Mouse (Mus musculus): ENCODE results near the gene Pex16.

The Pex16 gene

GRCm38 (mm10) chr2:92370375-92370774 is 4.1 kb upstream of the Pex16 start:
- DNase-seq (ENCODE audit: low read depth, low spot score) = no peak

DNA sequence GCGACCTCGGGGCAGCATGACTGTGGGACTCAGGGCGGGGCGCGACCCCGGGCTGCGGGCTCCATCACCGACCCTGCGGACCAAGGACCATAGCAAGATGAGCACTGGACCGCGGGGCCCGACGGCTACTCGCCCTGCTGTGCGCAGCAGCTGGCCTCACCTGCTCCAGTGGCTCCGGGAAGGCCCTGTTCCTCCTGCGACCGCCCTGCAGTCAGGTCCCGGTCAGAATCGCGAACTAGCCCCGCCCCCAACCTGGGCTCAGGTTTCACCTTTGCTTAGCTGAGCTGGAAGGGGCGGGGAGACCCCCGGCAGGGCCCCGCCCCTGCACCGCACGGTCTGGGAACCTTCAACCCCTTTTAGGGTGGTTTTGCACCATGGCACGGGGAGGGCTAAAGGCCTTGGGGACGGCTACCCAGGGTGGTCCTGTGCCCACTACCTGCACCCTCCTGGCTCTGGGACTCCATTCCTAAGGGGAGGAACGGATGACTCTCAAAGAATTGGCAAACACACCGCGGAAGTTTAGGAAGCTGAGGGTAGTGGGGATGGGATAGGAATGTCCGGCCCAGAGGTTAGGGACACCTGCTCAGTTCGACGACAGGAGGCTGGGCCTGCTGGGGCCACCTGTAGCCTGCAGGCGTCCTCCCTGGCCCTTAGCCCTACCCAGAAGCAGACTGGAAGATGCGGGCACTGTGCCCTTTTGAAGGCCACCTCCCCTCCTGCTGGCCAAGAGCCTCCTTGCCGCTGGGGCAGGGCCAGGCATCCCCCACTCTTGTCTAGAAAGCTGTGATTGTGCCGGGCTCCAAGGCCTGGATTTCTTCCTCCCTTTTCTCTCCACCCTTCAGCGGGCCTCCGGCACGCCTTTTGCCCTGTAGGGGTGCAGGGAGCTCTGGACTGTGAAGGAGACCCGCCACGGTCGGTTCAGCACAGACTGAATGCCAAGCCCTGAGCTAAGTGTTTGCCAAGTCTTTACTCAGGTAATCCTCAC is 3.4 kb upstream of the Pex16 start:
- no peak for DNase-seq (ENCODE audit: low read depth, low spot score)

DNA sequence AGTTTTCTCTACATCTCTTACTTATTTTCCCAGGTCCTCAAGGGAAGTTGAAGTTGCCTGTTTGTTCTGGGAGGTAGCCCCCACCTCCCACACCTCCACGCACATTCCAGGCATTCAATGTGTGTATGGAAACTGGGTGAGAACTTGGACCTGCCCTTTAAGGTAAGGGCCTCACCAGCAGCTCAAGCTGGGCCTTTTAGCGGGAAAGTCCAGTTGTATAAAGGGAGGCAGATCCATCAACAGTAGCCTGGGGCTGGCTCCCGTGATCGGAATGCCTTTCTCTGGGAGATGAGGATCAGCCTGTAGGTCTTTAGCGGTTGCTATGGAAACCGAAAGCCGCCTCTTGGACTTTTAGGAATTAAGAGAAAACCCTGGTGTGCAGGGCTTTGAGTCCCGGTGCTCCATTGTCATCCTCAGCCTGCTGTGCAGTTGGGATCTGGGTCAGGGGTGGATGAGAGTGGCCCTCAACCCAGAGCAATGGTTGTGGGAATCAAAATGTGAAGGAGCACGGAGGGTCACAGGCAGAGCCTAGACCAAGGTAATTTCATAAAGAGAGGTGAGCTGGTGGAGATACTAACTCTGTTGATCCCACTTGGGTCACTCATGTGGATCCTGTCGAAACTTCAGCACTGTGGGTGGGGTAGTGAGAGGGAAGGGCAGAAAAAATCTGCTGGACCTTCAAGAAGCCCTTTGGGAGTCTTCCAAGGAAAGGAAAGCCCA is 2.3 kb upstream of the Pex16 start:
- no peak for DNase-seq (ENCODE audit: low read depth, low spot score)

DNA sequence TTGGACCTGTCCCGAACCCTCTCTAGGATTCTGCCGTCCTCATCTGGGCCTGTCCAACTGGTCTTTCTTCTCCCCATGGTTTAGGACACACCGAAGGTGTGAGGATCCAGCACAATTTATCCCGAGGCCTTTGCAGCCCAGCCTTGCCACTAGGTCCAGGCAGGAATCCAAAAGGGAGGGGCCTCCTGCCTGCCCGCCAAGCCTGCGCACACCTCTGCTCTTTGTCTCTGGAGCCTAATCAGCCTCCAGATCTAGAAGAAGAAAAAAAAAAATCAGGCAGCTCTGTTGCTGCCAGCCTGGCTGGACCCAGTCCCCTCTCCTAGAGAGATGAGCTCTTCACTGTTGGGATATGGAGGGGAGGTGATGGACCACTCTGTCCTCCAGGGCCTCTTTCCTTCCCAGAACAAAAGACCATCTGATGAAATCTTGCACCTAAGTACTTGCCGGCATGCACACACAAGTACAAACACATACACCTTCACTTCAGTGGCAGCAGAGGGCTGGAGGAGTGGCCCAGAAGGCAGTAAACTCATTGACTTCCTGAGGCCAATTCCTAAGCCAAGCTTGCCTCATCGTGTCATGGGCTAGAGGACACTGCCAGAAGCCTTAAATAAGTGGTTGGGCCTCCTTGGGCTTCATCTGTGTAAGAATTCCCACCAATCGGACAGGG is 1.6 kb upstream of the Pex16 start:
- no peak for DNase-seq (ENCODE audit: low read depth, low spot score)

- DNase-seq (ENCODE audit: low read depth, low spot score) = no peak
These were observed 1.1 kb upstream of the Pex16 start for GRCm38 (mm10) chr2:92373437-92373813.

DNA sequence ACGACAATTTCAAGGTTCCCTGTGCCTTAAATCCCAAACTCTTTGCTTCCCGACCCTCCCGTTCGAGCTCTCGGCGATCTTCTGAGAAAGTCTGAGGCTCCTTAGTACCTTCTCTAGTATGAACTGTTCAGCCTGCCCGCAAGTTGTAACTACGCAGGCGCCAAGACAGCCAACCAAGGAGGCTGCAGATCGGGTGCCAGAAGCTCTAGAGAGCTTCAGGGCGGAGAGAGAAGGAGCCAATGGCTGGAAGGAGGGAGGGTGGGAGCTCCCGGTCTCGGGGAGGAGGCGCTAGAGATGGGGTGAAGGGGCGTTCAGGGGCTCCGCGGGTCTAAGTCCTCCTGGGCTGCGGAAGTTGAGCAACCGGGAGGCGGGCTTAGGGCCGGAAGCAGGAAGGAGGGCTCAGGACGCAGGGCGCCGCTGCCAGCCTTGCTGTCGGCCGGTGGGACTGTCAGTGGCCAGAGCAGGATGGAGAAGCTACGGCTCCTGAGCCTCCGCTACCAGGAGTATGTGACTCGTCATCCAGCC is 685 bp downstream of the Pex16 start:
- peak; percentile 99 for DNase-seq (ENCODE audit: low read depth, low spot score)

- DNase-seq (ENCODE audit: low read depth, low spot score) = no peak
These were observed 1.3 kb downstream of the Pex16 start for GRCm38 (mm10) chr2:92375788-92376187.

DNA sequence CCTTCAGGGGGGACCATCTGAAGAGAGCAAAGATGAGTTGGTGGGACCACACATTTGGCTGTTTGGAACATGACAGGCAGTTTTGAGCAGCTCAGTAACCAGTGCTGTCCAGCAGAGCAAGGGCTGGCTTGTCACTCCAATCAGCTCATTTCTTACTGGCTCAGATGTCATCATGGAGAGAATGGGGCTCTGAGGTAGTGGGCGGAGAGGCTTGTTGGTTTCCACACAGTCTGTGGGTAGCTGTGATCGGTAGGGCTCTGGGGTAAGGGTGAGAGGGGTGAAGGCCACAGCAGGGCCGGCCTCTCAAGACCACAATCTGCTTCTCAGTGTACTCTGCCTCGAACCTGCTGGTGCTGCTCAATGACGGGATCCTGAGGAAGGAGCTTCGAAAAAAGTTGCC is 1.8 kb downstream of the Pex16 start:
- no peak for DNase-seq (ENCODE audit: low read depth, low spot score)

DNA sequence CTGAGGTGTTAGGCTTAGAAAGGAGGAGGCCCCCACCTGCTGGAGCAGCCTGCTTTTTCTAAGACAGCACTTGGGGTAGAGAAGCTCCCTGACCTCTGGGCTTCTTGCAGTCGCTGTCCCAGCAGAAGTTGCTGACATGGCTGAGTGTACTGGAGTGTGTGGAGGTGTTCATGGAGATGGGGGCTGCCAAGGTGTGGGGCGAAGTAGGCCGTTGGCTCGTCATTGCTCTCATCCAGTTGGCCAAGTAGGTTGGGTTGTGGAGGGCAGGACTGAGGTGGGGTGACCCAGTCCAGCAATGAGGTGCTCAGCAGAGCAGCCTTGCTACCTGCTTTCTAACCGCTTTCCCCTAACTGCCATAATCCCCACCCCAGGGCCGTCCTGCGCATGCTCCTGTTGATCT is 2.8 kb downstream of the Pex16 start:
- no peak for DNase-seq (ENCODE audit: low read depth, low spot score)

DNA sequence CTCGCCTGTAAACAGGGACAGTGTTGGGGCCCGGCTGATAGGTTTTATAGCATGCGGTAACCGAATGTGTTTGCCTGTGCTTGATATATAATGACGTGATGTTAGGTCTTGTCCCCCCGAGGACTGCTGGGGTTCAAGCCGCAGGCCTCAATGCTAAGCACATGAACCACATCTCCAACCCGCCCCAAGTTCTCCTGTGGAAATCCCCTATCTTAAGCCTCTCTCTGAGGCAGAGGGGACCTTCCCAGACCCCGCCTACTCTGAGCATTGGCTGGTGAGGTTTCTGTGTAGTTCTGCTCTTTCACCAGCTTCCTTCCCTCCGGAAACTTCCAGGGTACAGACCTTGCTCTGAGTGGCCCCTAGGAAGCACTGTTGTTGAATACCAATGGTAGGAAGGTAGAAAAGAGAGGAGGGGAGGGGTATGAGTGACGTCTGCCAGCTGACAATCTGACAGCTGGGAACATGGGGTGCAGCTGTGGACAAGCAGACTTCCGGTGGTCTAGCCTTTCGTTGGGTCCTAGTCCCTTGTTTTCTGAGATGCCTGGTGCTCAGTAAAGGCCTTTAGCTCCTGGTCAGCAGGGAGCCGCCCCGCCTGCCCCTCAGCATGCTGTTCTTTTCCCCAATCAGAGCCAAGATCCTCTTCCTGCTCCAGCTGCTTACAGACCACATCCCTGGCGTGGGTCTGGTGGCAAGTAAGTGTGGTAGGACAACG is 5.5 kb downstream of the Pex16 start:
- no peak for DNase-seq (ENCODE audit: low read depth, low spot score)

GRCm38 (mm10) chr2:92380495-92381050 is 6.1 kb downstream of the Pex16 start:
- DNase-seq (ENCODE audit: low read depth, low spot score) = no peak

DNA sequence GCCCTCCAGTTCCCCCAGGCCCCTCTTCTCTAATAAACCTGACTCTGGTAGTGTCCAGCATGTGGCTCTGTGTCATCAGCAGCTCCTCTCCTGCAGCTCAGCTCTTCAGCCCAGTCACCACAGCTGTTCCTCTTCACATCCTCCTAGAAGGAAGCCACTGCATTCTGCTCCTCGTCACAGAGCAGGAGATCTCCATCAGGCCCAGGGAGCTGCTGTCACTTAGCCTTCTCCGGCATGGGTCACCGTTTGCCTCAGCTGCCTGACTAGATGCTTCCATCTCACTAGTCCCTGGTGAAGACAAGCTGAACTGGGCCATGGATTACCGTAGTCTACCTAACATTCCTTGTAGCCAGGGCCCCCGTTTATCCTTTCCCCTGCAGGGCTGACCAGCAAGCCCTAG is 6.7 kb downstream of the Pex16 start:
- no peak for DNase-seq (ENCODE audit: low read depth, low spot score)

GRCm38 (mm10) chr2:92381901-92382588 is 7.6 kb downstream of the Pex16 start, which contains the start of gene 1700029I15Rik:
Gene 1700029I15Rik (plus strand): TSS chr2:92382538.
- DNase-seq (ENCODE audit: low read depth, low spot score) = no peak

- DNase-seq (ENCODE audit: low read depth, low spot score) = no peak
These were observed 8.3 kb downstream of the Pex16 start for GRCm38 (mm10) chr2:92382759-92383158.

DNA sequence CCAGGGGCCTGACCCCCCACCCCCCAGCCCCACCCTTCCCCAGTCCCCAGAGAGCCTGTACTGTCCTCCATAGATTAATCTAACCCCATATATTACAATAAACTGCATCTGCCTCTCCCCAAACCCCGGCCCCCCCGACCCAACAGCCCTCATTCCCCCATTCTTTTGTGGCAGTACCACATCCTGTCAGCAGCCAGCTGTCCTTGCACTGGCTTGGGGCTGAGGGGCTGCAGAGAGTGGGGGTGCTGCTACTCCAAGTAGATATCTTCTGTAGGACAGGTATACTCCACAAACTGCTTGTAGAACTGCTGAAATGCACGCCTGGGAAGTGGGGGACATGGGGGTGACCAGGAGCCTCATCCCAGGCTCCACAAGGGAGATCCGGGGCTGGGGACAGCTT is 9.6 kb downstream of the Pex16 start:
- no peak for DNase-seq (ENCODE audit: low read depth, low spot score)

GRCm38 (mm10) chr2:92385113-92386051 is 10.9 kb downstream of the Pex16 start:
- DNase-seq (ENCODE audit: low read depth, low spot score) = no peak

DNA sequence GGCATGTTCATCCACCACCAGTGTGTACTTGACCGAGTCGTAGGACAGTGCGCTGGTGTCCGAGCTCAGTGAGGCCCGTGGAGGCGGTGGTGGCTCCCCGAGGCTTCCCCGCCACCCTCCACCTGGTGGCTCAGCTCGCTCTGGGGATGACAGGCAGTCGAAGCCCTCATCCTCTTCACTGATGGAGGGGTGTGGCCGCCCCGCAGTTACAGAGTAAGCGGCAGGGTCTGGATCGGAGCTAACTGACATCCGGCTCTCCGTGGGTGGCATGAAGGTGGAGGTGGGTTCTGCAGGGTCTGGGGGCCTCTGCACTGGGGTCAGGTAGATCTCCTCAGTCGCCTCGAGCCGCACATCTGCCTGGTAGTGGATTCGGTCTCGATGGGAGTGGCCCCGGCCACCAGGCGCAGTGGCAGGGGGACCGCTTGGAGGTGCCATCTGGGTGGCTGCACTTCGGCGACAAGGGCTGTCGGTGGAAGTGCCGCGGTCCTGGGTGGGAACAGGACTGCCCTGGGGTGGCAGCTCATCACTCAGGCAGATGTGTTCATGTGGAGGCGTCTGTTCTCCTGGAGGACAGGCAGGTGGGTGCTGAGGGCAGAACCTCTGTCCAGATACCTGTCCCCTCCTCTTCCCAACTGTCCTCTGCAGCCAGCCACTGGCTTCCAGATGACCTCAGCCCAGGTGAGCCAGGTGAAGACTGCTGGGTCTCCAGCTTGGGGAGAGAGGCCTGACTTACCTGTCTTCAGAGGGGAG is 12.5 kb downstream of the Pex16 start:
- no peak for DNase-seq (ENCODE audit: low read depth, low spot score)

GRCm38 (mm10) chr2:92387646-92388045 is 13.2 kb downstream of the Pex16 start:
- DNase-seq (ENCODE audit: low read depth, low spot score) = peak; percentile 84
